Mouse (Mus musculus) myocyte (in vitro differentiated cells): ENCODE results near the gene Dolpp1. TPM values are rescaled to one million over a fixed set of nuclear protein-coding genes. Genes with fewer than 3 reads are reported as not detected.

Source experiments
- H3K27me3 ChIP-seq: one replicate; pipeline ENCODE4 v1.6.1; 2011; ENCODE audit not compliant: control insufficient read depth, insufficient read depth, insufficient read length
- H3K36me3 ChIP-seq: one replicate; pipeline ENCODE4 v1.6.1; 2011; ENCODE audit not compliant: control insufficient read depth, insufficient read depth
- H3K4me2 ChIP-seq: one replicate; pipeline ENCODE4 v1.6.1; 2011; ENCODE audit warnings: low read depth, control low read depth
- H3K4me3 ChIP-seq: one replicate; pipeline ENCODE4 v1.5.1; 2011; ENCODE audit warnings: mild to moderate bottlenecking, control low read depth, moderate library complexity
- H3K79me2 ChIP-seq: one replicate; pipeline ENCODE4 v1.6.1; 2011; ENCODE audit not compliant: control insufficient read depth, insufficient read depth
- H3ac ChIP-seq: one replicate; pipeline ENCODE4 v1.6.1; 2011; ENCODE audit not compliant: control insufficient read depth, insufficient read length
- CEBPB ChIP-seq: IDR thresholded peaks from 2 replicates; pipeline ENCODE4 v1.6.1; 2011; ENCODE audit warnings: mild to moderate bottlenecking, moderate library complexity; ENCODE audit not compliant: poor library complexity, insufficient read depth, severe bottlenecking
- E2F4 ChIP-seq: IDR thresholded peaks from one replicate; pipeline ENCODE4 v1.6.1; 2011; ENCODE audit warnings: mild to moderate bottlenecking, control low read depth, moderate library complexity; ENCODE audit not compliant: insufficient read depth
- MAX ChIP-seq: IDR thresholded peaks from one replicate; pipeline ENCODE4 v1.6.1; 2011; ENCODE audit warnings: low read depth, mild to moderate bottlenecking, control low read depth
- MYOD1 ChIP-seq, 3 experiments: IDR thresholded peaks; one replicate each; pipeline ENCODE4 v1.6.1; 2011; ENCODE audit warnings: control low read depth in 2 of 3, low read depth in 2 of 3, mild to moderate bottlenecking in 2 of 3, moderate library complexity in 1 of 3; ENCODE audit not compliant: insufficient read length in 2 of 3, control insufficient read depth in 1 of 3
- MYOG ChIP-seq, 3 experiments: IDR thresholded peaks; one replicate each; pipeline ENCODE4 v1.6.1; 2011; ENCODE audit warnings: control low read depth in 2 of 3, low read depth in 2 of 3, mild to moderate bottlenecking in 2 of 3; ENCODE audit not compliant: insufficient read length in 2 of 3, control insufficient read depth in 1 of 3, insufficient read depth in 1 of 3
- POLR2A ChIP-seq: IDR thresholded peaks from one replicate; pipeline ENCODE4 v1.6.1; 2011; ENCODE audit warnings: low read depth, mild to moderate bottlenecking, control low read depth, moderate library complexity; ENCODE audit not compliant: insufficient read length
- POLR2AphosphoS2 ChIP-seq: IDR thresholded peaks from one replicate; pipeline ENCODE4 v1.6.1; 2011; ENCODE audit warnings: low read depth, control low read depth; ENCODE audit not compliant: insufficient read length
- REST ChIP-seq: IDR thresholded peaks from one replicate; pipeline ENCODE4 v1.6.1; 2011; ENCODE audit warnings: mild to moderate bottlenecking, control low read depth, moderate library complexity; ENCODE audit not compliant: insufficient read depth, insufficient read length
- SRF ChIP-seq: IDR thresholded peaks from one replicate; pipeline ENCODE4 v1.6.1; 2011; ENCODE audit warnings: low read depth; ENCODE audit not compliant: control insufficient read depth, insufficient read length
- TCF12 ChIP-seq: IDR thresholded peaks from one replicate; pipeline ENCODE4 v1.6.1; 2011; ENCODE audit warnings: mild to moderate bottlenecking, control low read depth; ENCODE audit not compliant: poor library complexity, insufficient read depth, severe bottlenecking
- TCF3 ChIP-seq: IDR thresholded peaks from one replicate; pipeline ENCODE4 v1.6.1; 2011; ENCODE audit warnings: low read depth, control low read depth; ENCODE audit not compliant: insufficient read length
- USF1 ChIP-seq: IDR thresholded peaks from one replicate; pipeline ENCODE4 v1.6.1; 2011; ENCODE audit warnings: low read depth, mild to moderate bottlenecking, control low read depth, moderate library complexity
- polyA plus RNA-seq: library from polyadenylated mRNA; unstranded; fragments of >200 nt; fragmentation: generic; extraction: Trizol; gene quantifications from one replicate; pipeline ENCODE4 v1.2.1, GENCODE M21; 2012; ENCODE audit warnings: missing spikeins

The Dolpp1 gene
- polyA plus RNA-seq, 1 experiment = 15.7 TPM

- no peak overlapping the region for H3ac ChIP-seq
- H3K79me2 ChIP-seq = no peaks in the 10 kb centered on the region
- no peaks in the 10 kb centered on the region for H3K27me3 ChIP-seq
- H3K36me3 ChIP-seq = peaks cover 32% of the 10 kb centered on the region
- H3K4me2 ChIP-seq = no peak overlapping the region
- no peak for TF ChIP-seq MYOD1 (IDR thresholded peaks at IDR 0.05; ENCODE audit: control insufficient read depth in 1 of 3, insufficient read length in 2 of 3, low read depth in 2 of 3)
- no peak overlapping the region for H3K4me3 ChIP-seq
These were observed 43.5 kb downstream of the Dolpp1 start for GRCm38 (mm10) chr2:30435326-30436155.

- TF ChIP-seq MAX = no peak
- TF ChIP-seq SRF = no peak
- TF ChIP-seq TCF12 = no peak
- TF ChIP-seq USF1 = no peak
- no peak for TF ChIP-seq MYOG (IDR thresholded peaks at IDR 0.05; ENCODE audit: control insufficient read depth in 1 of 3, insufficient read depth in 1 of 3, insufficient read length in 2 of 3, low read depth in 2 of 3)
- TF ChIP-seq POLR2A = no peak
- no peak for TF ChIP-seq E2F4
- TF ChIP-seq REST = no peak
- TF ChIP-seq CEBPB = no peak
- no peak for TF ChIP-seq TCF3
- TF ChIP-seq POLR2AphosphoS2 = no peak
- no peak for TF ChIP-seq MYOD1 (IDR thresholded peaks at IDR 0.05; ENCODE audit: control insufficient read depth in 1 of 3, insufficient read length in 2 of 3, low read depth in 2 of 3)
- Histone ChIP-seq H3K36me3 (peaks cover 28% of the 10 kb centered on the region), H3K4me3 (no peak overlapping the region), H3K27me3 (no peaks in the 10 kb centered on the region), H3ac (no peak overlapping the region), H3K4me2 (no peak overlapping the region), H3K79me2 (no peaks in the 10 kb centered on the region)
These were observed 44.1 kb downstream of the Dolpp1 start for GRCm38 (mm10) chr2:30436156-30436545.

- Histone ChIP-seq H3ac (no peak overlapping the region), H3K4me3 (no peak overlapping the region), H3K36me3 (peaks cover 21% of the 10 kb centered on the region), H3K4me2 (no peak overlapping the region), H3K27me3 (no peaks in the 10 kb centered on the region), H3K79me2 (no peaks in the 10 kb centered on the region)
- TF ChIP-seq MYOD1 (IDR thresholded peaks at IDR 0.05; ENCODE audit: control insufficient read depth in 1 of 3, insufficient read length in 2 of 3, low read depth in 2 of 3) = no peak
- TF ChIP-seq MAX = no peak
- TF ChIP-seq MYOG (IDR thresholded peaks at IDR 0.05; ENCODE audit: control insufficient read depth in 1 of 3, insufficient read depth in 1 of 3, insufficient read length in 2 of 3, low read depth in 2 of 3) = no peak
- TF ChIP-seq TCF12 = no peak
- TF ChIP-seq REST = no peak
- TF ChIP-seq CEBPB = no peak
- TF ChIP-seq E2F4 = no peak
These were observed 44.8 kb downstream of the Dolpp1 start for GRCm38 (mm10) chr2:30436809-30437208.

GRCm38 (mm10) chr2:30437791-30438190, 45.7 kb downstream of the Dolpp1 start:
- H3K4me2 ChIP-seq = no peak overlapping the region
- H3K27me3 ChIP-seq = no peaks in the 10 kb centered on the region
- no peaks in the 10 kb centered on the region for H3K79me2 ChIP-seq
- peaks cover 21% of the 10 kb centered on the region for H3K36me3 ChIP-seq
- H3K4me3 ChIP-seq = no peak overlapping the region
- H3ac ChIP-seq = no peak overlapping the region
- TF ChIP-seq MYOG (IDR thresholded peaks at IDR 0.05; ENCODE audit: control insufficient read depth in 1 of 3, insufficient read depth in 1 of 3, insufficient read length in 2 of 3, low read depth in 2 of 3) = no peak
- no peak for TF ChIP-seq POLR2AphosphoS2
- TF ChIP-seq USF1 = no peak
- no peak for TF ChIP-seq TCF12
- TF ChIP-seq POLR2A = no peak
- no peak for TF ChIP-seq REST
- TF ChIP-seq E2F4 = no peak
- TF ChIP-seq MYOD1 (IDR thresholded peaks at IDR 0.05; ENCODE audit: control insufficient read depth in 1 of 3, insufficient read length in 2 of 3, low read depth in 2 of 3) = no peak
- TF ChIP-seq CEBPB = no peak
- TF ChIP-seq TCF3 = no peak
- TF ChIP-seq MAX = no peak
- TF ChIP-seq SRF = no peak

- TF ChIP-seq USF1 (no peak), CEBPB (no peak), SRF (no peak), MYOG (IDR thresholded peaks at IDR 0.05; ENCODE audit: control insufficient read depth in 1 of 3, insufficient read depth in 1 of 3, insufficient read length in 2 of 3, low read depth in 2 of 3) (no peak), POLR2AphosphoS2 (no peak), TCF3 (no peak), MAX (no peak), MYOD1 (IDR thresholded peaks at IDR 0.05; ENCODE audit: control insufficient read depth in 1 of 3, insufficient read length in 2 of 3, low read depth in 2 of 3) (no peak), POLR2A (no peak), REST (no peak), E2F4 (no peak), TCF12 (no peak)
- H3K4me2 ChIP-seq = no peak overlapping the region
- H3K79me2 ChIP-seq = peaks cover 4% of the 10 kb centered on the region
- H3K36me3 ChIP-seq = peaks cover 5% of the 10 kb centered on the region
- no peak overlapping the region for H3K4me3 ChIP-seq
- H3ac ChIP-seq = no peak overlapping the region
- H3K27me3 ChIP-seq = no peaks in the 10 kb centered on the region
These were observed 47.6 kb downstream of the Dolpp1 start for GRCm38 (mm10) chr2:30439631-30440030.
